17 mouse cellular contexts compared by ENCODE assay signal in genomic region chr12:109711946-109712345, GRCm38 (mm10).
A peak's percentile ranks its signal among the peaks of the same experiment; 100 is the strongest.
DNase-seq lines count a peak whose midpoint lies in the region; ATAC-seq and TF ChIP-seq lines count a peak whose summit lies in the region.
"Had no signal": no experiment of that assay in that cellular context is flagged by ENCODE, and none has a peak within 500 bp of the region (broad histone marks: within the 10 kb centered on the region; RNA-seq: fewer than 3 reads in every experiment).

No protein-coding gene starts in this region.

- H3K4me2 ChIP-seq in hindbrain, postnatal 0 days (ENCODE audit: low read depth, low read length) = no peak overlapping the region
- H3K4me2 ChIP-seq: hindbrain, embryonic 13.5 days; intestine, embryonic 15.5 days; limb, embryonic 12.5 days had no signal

- 0 out of 2 replicates have a peak, but pooled peaks cover 6% of the 10 kb centered on the region for H3K36me3 ChIP-seq in hindbrain, postnatal 0 days (ENCODE audit: insufficient read depth, low read length)
- peaks cover 83% of the 10 kb centered on the region for H3K36me3 ChIP-seq in hindbrain, embryonic 10.5 days

- no peaks in the 10 kb centered on the region for H3K9me3 ChIP-seq in hindbrain, postnatal 0 days (ENCODE audit: low read length)
- H3K9me3 ChIP-seq in hindbrain, embryonic 10.5 days = no peaks in the 10 kb centered on the region
- H3K9me3 ChIP-seq: hindbrain, embryonic 13.5 days; intestine, embryonic 15.5 days; limb, embryonic 12.5 days had no signal

- DNase-seq in hindbrain, postnatal 0 days (ENCODE audit: low spot score) = peak; percentile 79
- no peak for DNase-seq in hindbrain, embryonic 10.5 days (ENCODE audit: low spot score)
- DNase-seq in right cerebral cortex, postnatal 25 days = peak; percentile 9
- no peak for DNase-seq in right cerebral cortex, adult 18-20 months
- DNase-seq in cerebellum, adult 9-11 months = peak; percentile 48
- no peak for DNase-seq in layer of hippocampus, adult 18-20 months (ENCODE audit: low spot score in 2 of 2)
- DNase-seq in left cerebral cortex, postnatal 25 days (ENCODE audit: low spot score in 2 of 2) = no peak
- DNase-seq: embryo, embryonic 11 days; gastrocnemius, postnatal 25 days; kidney, adult 9 months; retina, postnatal 1 day; thymus, postnatal 25 days had no signal

- H3K9ac ChIP-seq in hindbrain, postnatal 0 days (replicated peaks; ENCODE audit: low read length) = no peak overlapping the region
- H3K9ac ChIP-seq: hindbrain, embryonic 13.5 days; intestine, embryonic 15.5 days; limb, embryonic 12.5 days; liver, embryonic 14.5 days had no signal

- no peaks in the 10 kb centered on the region for H3K27me3 ChIP-seq in hindbrain, postnatal 0 days (ENCODE audit: insufficient read depth, low read length)
- H3K27me3 ChIP-seq in hindbrain, embryonic 10.5 days (ENCODE audit: insufficient read depth, poor library complexity, severe bottlenecking) = no peaks in the 10 kb centered on the region
- H3K27me3 ChIP-seq: hindbrain, embryonic 13.5 days; intestine, embryonic 15.5 days; limb, embryonic 12.5 days had no signal

- no peak overlapping the region for H3K27ac ChIP-seq in hindbrain, postnatal 0 days
- H3K27ac ChIP-seq in hindbrain, embryonic 10.5 days = no peak overlapping the region
- H3K27ac ChIP-seq: hindbrain, embryonic 13.5 days; intestine, embryonic 15.5 days; limb, embryonic 12.5 days; liver, embryonic 14.5 days had no signal

- TF ChIP-seq CTCF in hindbrain, postnatal 0 days (IDR thresholded peaks at IDR 0.05; ENCODE audit: low read depth) = no peak

- no peaks in the 10 kb centered on the region for H3K4me1 ChIP-seq in hindbrain, postnatal 0 days (ENCODE audit: insufficient read depth, low read length)
- H3K4me1 ChIP-seq in hindbrain, embryonic 10.5 days (replicated peaks) = no peaks in the 10 kb centered on the region
- H3K4me1 ChIP-seq: hindbrain, embryonic 13.5 days; intestine, embryonic 15.5 days; limb, embryonic 12.5 days had no signal

- 60% methylated on average over 7 of the region's 7 CpGs for WGBS in hindbrain, postnatal 0 days
- 95% methylated on average over 7 of the region's 7 CpGs for WGBS in hindbrain, embryonic 10.5 days

- intact Hi-C loops in left cerebral cortex, postnatal 25 days (cut with DNase I) = no loop called here

- peak; percentile 48 for ATAC-seq in hindbrain, postnatal 0 days
- ATAC-seq: intestine, embryonic 15.5 days; lung, postnatal 0 days had no signal

- H3K4me3 ChIP-seq in hindbrain, postnatal 0 days (ENCODE audit: low read length) = no peak overlapping the region
- no peak overlapping the region for H3K4me3 ChIP-seq in hindbrain, embryonic 10.5 days
- H3K4me3 ChIP-seq: hindbrain, embryonic 13.5 days; intestine, embryonic 15.5 days; limb, embryonic 12.5 days had no signal

Comparison
In these comparisons a context has a peak if more than half of its experiments do, and no peak if none do; other contexts are left out.
1. DNase-seq: peak in hindbrain, postnatal 0 days (single experiment), right cerebral cortex, postnatal 25 days (single experiment) and cerebellum, adult 9-11 months (single experiment); none in hindbrain, embryonic 10.5 days (single experiment), right cerebral cortex, adult 18-20 months (single experiment), layer of hippocampus, adult 18-20 months (0 of 2) and left cerebral cortex, postnatal 25 days (0 of 2).